Mouse (Mus musculus): ENCODE measurements around the gene Sik2. TPM values are rescaled to one million over a fixed set of nuclear protein-coding genes. Genes with fewer than 3 reads are reported as not detected.
A peak's percentile ranks its signal among the peaks of the same experiment; 100 is the strongest.

Gene Sik2
- polyA plus RNA-seq, 1 experiment = 9.1 TPM

DNA sequence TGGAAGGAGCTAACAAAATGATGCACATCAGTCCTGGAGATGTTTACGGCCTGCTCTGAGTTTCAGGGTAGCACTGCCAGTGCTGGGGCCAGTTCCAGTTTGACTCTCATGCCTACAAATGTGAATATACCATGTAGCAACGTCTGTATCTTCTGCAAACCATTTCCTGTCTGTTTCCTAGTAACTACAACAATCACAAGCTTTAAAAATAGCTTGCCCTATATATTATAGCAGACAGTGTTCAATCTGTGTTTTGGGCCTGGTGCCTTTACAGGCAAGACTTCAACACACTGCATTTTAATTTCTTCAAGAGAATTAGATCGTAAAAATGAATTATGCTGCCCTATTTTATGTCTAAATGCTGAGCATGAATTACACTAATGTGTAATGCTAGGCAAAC, 103.6 kb downstream of the Sik2 start:
- Histone ChIP-seq H3ac (ENCODE audit: control insufficient read depth, insufficient read length, low read depth) (no peak overlapping the region), H3K4me3 (ENCODE audit: insufficient read depth, poor library complexity, severe bottlenecking) (no peak overlapping the region), H3K79me3 (ENCODE audit: low read depth) (no peaks in the 10 kb centered on the region), H3K79me2 (ENCODE audit: control insufficient read depth, insufficient read depth) (no peaks in the 10 kb centered on the region), H3K27me3 (ENCODE audit: control insufficient read depth, insufficient read depth, insufficient read length) (no peaks in the 10 kb centered on the region), H3K36me3 (ENCODE audit: control insufficient read depth, insufficient read depth) (no peaks in the 10 kb centered on the region)
- TF ChIP-seq CEBPB (IDR thresholded peaks at IDR 0.05; ENCODE audit: low read depth) (no peak), FOSL1 (IDR thresholded peaks at IDR 0.05; ENCODE audit: insufficient read depth, low read length, poor library complexity, severe bottlenecking) (no peak), MYOD1 (IDR thresholded peaks at IDR 0.05; ENCODE audit: control insufficient read depth, insufficient read length, low read depth) (no peak), CTCF (IDR thresholded peaks at IDR 0.05; ENCODE audit: control insufficient read depth, insufficient read depth, insufficient read length) (no peak), MYOG (IDR thresholded peaks at IDR 0.05; ENCODE audit: control insufficient read depth, extremely low read depth, insufficient read length) (no peak)

DNA sequence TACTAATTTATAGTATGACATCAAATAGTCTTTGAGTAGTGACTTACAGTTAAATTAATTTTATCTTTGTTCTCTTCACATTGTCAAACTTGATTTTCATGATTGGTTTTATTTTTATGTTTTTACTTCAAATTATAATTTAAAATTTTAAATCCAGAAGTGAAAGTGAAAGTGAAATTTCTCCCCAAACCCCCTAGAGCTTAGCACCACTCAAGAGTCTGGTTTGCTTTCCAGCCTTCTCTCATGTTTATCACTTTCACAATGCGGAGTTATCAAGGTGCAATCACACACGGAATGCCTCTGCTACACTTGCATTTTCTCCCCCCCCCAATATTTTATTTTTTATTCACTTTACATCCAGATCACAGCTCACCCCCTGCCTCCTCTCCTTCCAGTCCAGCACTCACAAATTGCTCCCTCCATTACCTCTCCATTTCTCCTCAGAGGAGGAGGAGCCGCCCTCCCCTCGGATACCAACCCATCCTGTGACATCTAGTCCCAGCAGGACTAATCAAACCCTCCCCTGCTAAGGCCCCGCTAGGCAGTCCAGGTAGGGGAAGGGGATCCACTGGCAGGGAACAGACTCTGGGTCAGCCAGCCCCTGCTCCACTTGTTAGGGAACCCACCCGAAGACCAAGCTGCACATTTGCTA, 104.6 kb downstream of the Sik2 start:
- TF ChIP-seq CEBPB (IDR thresholded peaks at IDR 0.05; ENCODE audit: low read depth) (no peak), MAX (IDR thresholded peaks at IDR 0.05) (no peak), MYOD1 (IDR thresholded peaks at IDR 0.05; ENCODE audit: control insufficient read depth, insufficient read length, low read depth) (no peak), FOSL1 (IDR thresholded peaks at IDR 0.05; ENCODE audit: insufficient read depth, low read length, poor library complexity, severe bottlenecking) (no peak), MYOG (IDR thresholded peaks at IDR 0.05; ENCODE audit: control insufficient read depth, extremely low read depth, insufficient read length) (no peak), USF1 (IDR thresholded peaks at IDR 0.05; ENCODE audit: low read depth) (no peak), CTCF (IDR thresholded peaks at IDR 0.05; ENCODE audit: control insufficient read depth, insufficient read depth, insufficient read length) (no peak)
- Histone ChIP-seq H3K36me3 (ENCODE audit: control insufficient read depth, insufficient read depth) (no peaks in the 10 kb centered on the region), H3K79me2 (ENCODE audit: control insufficient read depth, insufficient read depth) (no peaks in the 10 kb centered on the region), H3K4me3 (ENCODE audit: insufficient read depth, poor library complexity, severe bottlenecking) (no peak overlapping the region), H3ac (ENCODE audit: control insufficient read depth, insufficient read length, low read depth) (no peak overlapping the region), H3K79me3 (ENCODE audit: low read depth) (no peaks in the 10 kb centered on the region), H3K27me3 (ENCODE audit: control insufficient read depth, insufficient read depth, insufficient read length) (no peaks in the 10 kb centered on the region)

DNA sequence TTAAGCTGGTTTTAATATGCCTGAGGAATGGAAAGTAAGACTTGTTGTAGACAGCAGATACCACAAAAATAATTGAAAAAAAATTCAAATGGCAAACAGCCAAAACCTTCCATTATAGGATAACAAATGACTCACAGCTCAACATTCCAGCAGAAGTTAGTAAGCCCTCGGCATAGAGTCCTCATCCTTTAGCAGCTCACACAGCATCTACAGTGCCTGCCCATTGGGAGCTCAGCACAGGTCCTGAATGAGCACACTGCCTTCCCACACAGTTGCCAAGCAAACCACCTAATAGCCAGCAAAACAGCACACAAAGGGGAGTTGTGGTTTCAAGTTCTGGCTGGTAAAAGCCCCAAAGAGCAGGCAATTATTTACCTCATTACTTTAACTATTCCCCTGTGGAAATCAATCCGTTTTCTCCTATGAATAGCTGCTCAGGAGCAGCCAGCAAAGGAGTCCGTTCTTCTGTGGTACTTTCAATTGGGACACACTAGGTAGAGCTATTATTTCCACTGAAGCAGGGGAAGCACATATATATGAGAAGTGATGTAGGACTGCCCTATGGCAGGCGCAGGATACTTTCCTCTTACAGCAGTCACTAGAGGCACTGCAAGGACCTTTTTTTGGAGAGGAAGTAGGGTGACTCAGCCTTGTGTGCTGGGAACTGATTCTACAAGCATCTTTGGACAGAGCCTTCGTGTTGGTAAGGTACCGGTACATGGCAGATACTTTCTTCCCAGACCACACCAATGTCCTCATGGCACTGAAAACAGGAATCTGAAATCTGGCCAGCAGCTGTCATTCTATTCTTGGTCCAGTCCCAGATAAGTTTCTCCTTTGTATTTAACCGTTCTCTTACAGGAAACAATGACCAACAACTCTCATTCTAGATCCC, 108.6 kb downstream of the Sik2 start:
- Histone ChIP-seq H3K36me3 (ENCODE audit: control insufficient read depth, insufficient read depth) (peaks cover 27% of the 10 kb centered on the region), H3K79me3 (ENCODE audit: low read depth) (peaks cover 2% of the 10 kb centered on the region), H3K27me3 (ENCODE audit: control insufficient read depth, insufficient read depth, insufficient read length) (no peaks in the 10 kb centered on the region)

DNA sequence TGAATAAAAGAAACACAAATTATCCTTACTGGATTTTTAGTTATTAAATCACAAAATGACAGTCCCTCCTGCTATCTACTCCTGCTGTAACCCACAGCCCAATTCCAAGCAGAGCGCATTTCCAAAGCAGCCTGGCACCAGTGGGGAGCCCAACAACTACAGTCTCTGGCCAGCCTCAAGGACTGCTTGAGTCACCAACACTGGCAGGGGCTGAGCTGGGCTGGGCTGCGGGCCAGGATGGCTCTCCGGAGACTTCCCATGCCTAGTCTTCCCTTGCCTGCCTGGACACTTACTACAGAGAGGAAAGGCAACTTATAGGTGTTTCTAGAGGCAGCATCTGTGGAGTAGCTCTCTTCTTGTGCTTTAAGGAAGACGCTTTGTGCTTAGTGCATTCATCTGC, 115.2 kb downstream of the Sik2 start:
- no peak overlapping the region for H3ac ChIP-seq (ENCODE audit: control insufficient read depth, insufficient read length, low read depth)
- H3K79me2 ChIP-seq (ENCODE audit: control insufficient read depth, insufficient read depth) = no peaks in the 10 kb centered on the region
- H3K27me3 ChIP-seq (ENCODE audit: control insufficient read depth, insufficient read depth, insufficient read length) = no peaks in the 10 kb centered on the region
- H3K4me3 ChIP-seq (ENCODE audit: insufficient read depth, poor library complexity, severe bottlenecking) = no peak overlapping the region
- peaks cover 1% of the 10 kb centered on the region for H3K79me3 ChIP-seq (ENCODE audit: low read depth)
- H3K36me3 ChIP-seq (ENCODE audit: control insufficient read depth, insufficient read depth) = peaks cover 43% of the 10 kb centered on the region
- no peak for TF ChIP-seq CEBPB (IDR thresholded peaks at IDR 0.05; ENCODE audit: low read depth)
- TF ChIP-seq USF1 (IDR thresholded peaks at IDR 0.05; ENCODE audit: low read depth) = no peak
- TF ChIP-seq MYOG (IDR thresholded peaks at IDR 0.05; ENCODE audit: control insufficient read depth, extremely low read depth, insufficient read length) = no peak
- TF ChIP-seq MYOD1 (IDR thresholded peaks at IDR 0.05; ENCODE audit: control insufficient read depth, insufficient read length, low read depth) = no peak
- TF ChIP-seq FOSL1 (IDR thresholded peaks at IDR 0.05; ENCODE audit: insufficient read depth, low read length, poor library complexity, severe bottlenecking) = no peak
- TF ChIP-seq MAX (IDR thresholded peaks at IDR 0.05) = no peak
- TF ChIP-seq CTCF (IDR thresholded peaks at IDR 0.05; ENCODE audit: control insufficient read depth, insufficient read depth, insufficient read length) = no peak

More for the DNA sequence above, 108.6 kb downstream of the Sik2 start:
- TF ChIP-seq MAX (IDR thresholded peaks at IDR 0.05) = peak; percentile 37
- TF ChIP-seq FOSL1 (IDR thresholded peaks at IDR 0.05; ENCODE audit: insufficient read depth, low read length, poor library complexity, severe bottlenecking) = no peak
- Histone ChIP-seq H3K4me3 (ENCODE audit: insufficient read depth, poor library complexity, severe bottlenecking) (no peak overlapping the region), H3ac (ENCODE audit: control insufficient read depth, insufficient read length, low read depth) (peak overlapping the region; percentile 8), H3K79me2 (ENCODE audit: control insufficient read depth, insufficient read depth) (no peaks in the 10 kb centered on the region)

DNA sequence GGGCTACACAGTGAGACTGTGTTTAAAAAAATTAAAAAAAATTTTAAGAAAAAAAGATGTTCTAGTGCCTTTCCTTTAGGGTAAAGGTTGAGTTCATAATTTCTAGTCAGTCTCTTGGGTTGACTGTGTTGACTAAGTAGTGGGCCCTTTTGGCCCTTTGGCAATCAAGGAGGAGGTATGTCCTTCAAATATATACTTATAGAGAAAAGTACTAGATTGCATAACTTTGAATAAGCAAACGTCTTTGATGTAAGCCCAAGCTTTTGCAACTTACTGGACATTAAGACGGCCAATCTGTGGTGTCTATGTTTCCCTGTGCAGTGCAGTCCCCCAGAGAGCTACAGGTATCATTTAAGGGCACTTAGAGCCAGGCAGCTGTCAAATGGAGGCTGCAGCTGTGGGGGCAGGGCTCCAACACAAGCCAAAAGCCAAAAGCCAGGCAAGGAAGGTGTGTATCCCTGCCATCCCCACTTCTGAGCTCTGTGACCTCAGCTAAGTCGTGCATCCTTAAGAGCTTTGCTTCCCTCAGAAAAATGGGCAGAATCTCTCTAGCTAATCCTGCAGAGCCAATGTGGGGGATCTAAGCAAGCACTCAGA, 118.3 kb downstream of the Sik2 start:
- Histone ChIP-seq H3K79me3 (ENCODE audit: low read depth) (no peaks in the 10 kb centered on the region), H3ac (ENCODE audit: control insufficient read depth, insufficient read length, low read depth) (no peak overlapping the region), H3K27me3 (ENCODE audit: control insufficient read depth, insufficient read depth, insufficient read length) (no peaks in the 10 kb centered on the region), H3K79me2 (ENCODE audit: control insufficient read depth, insufficient read depth) (no peaks in the 10 kb centered on the region), H3K4me3 (ENCODE audit: insufficient read depth, poor library complexity, severe bottlenecking) (no peak overlapping the region), H3K36me3 (ENCODE audit: control insufficient read depth, insufficient read depth) (peaks cover 19% of the 10 kb centered on the region)
- TF ChIP-seq FOSL1 (IDR thresholded peaks at IDR 0.05; ENCODE audit: insufficient read depth, low read length, poor library complexity, severe bottlenecking) (no peak), USF1 (IDR thresholded peaks at IDR 0.05; ENCODE audit: low read depth) (no peak), MYOG (IDR thresholded peaks at IDR 0.05; ENCODE audit: control insufficient read depth, extremely low read depth, insufficient read length) (no peak), MYOD1 (IDR thresholded peaks at IDR 0.05; ENCODE audit: control insufficient read depth, insufficient read length, low read depth) (no peak), MAX (IDR thresholded peaks at IDR 0.05) (no peak), CEBPB (IDR thresholded peaks at IDR 0.05; ENCODE audit: low read depth) (no peak), CTCF (IDR thresholded peaks at IDR 0.05; ENCODE audit: control insufficient read depth, insufficient read depth, insufficient read length) (no peak)

Data from C2C12 (cell line).